Mouse (Mus musculus): ENCODE measurements at regions not wholly inside any gene's neighbourhood (a gene's known extent, or its start where the extent isn't known, plus 50 kb on each side); places are given as distances from the start of the nearest gene placed in this dataset.

GRCm38 (mm10) chr19:26938911-26939310 is 53.2 kb downstream of the Gm815 start:
- DNase-seq (ENCODE audit: low spot score): no peak

- DNase-seq (ENCODE audit: low spot score): no peak
These were observed 58.3 kb downstream of the Gm815 start for GRCm38 (mm10) chr19:26944006-26944405.

- DNase-seq (ENCODE audit: low spot score): no peak
These were observed 60.9 kb downstream of the Gm815 start for GRCm38 (mm10) chr19:26946562-26946961.

- no peak for DNase-seq (ENCODE audit: low spot score)
These were observed 62.8 kb downstream of the Gm815 start for GRCm38 (mm10) chr19:26948479-26948878.

GRCm38 (mm10) chr19:26949153-26949552 is 63.5 kb downstream of the Gm815 start:
- DNase-seq (ENCODE audit: low spot score): no peak

- DNase-seq (ENCODE audit: low spot score): no peak
These were observed 67.7 kb downstream of the Gm815 start for GRCm38 (mm10) chr19:26953348-26953747.

- no peak for DNase-seq (ENCODE audit: low spot score)
These were observed 80.5 kb downstream of the Gm815 start for GRCm38 (mm10) chr19:26966055-26966760.

- no peak for DNase-seq (ENCODE audit: low spot score)
These were observed 87.4 kb downstream of the Gm815 start for GRCm38 (mm10) chr19:26973058-26973457.

- DNase-seq (ENCODE audit: low spot score): no peak
These were observed 88.3 kb downstream of the Gm815 start for GRCm38 (mm10) chr19:26973773-26974548.

- no peak for DNase-seq (ENCODE audit: low spot score)
These were observed 89.0 kb downstream of the Gm815 start for GRCm38 (mm10) chr19:26974576-26975204.

GRCm38 (mm10) chr19:26976604-26977322 is 91.1 kb downstream of the Gm815 start:
- no peak for DNase-seq (ENCODE audit: low spot score)

- no peak for DNase-seq (ENCODE audit: low spot score)
These were observed 92.4 kb downstream of the Gm815 start for GRCm38 (mm10) chr19:26977887-26978639.

- no peak for DNase-seq (ENCODE audit: low spot score)
These were observed 92.9 kb downstream of the Gm815 start for GRCm38 (mm10) chr19:26978640-26979007.

GRCm38 (mm10) chr19:26979322-26979721 is 93.6 kb downstream of the Gm815 start:
- DNase-seq (ENCODE audit: low spot score): no peak

GRCm38 (mm10) chr19:26986672-26987071 is 101.0 kb downstream of the Gm815 start:
- no peak for DNase-seq (ENCODE audit: low spot score)

GRCm38 (mm10) chr19:26987197-26987596 is 101.5 kb downstream of the Gm815 start:
- DNase-seq (ENCODE audit: low spot score): no peak

GRCm38 (mm10) chr19:26987909-26988456 is 102.3 kb downstream of the Gm815 start:
- DNase-seq (ENCODE audit: low spot score): no peak

GRCm38 (mm10) chr19:26994586-26995352 is 109.1 kb downstream of the Gm815 start:
- no peak for DNase-seq (ENCODE audit: low spot score)

GRCm38 (mm10) chr19:26999596-26999995 is 113.9 kb downstream of the Gm815 start:
- DNase-seq (ENCODE audit: low spot score): no peak

- no peak for DNase-seq (ENCODE audit: low spot score)
These were observed 136.2 kb downstream of the Gm815 start for GRCm38 (mm10) chr19:27021930-27022329.

GRCm38 (mm10) chr19:27022917-27023316 is 137.2 kb downstream of the Gm815 start:
- DNase-seq (ENCODE audit: low spot score): no peak
